Mouse (Mus musculus): ENCODE measurements around the gene Pck1. TPM values are rescaled to one million over a fixed set of nuclear protein-coding genes. Genes with fewer than 3 reads are reported as not detected.
A peak's percentile ranks its signal among the peaks of the same experiment; 100 is the strongest.
"Not testable (repeated sequence)": the region's sequence is repeated elsewhere in the genome, so short reads cannot be mapped to it uniquely, and the experiment has no call there.

Pck1 gene
- 0.21 and 0.23 TPM in 2 replicates for polyA plus RNA-seq (2014; fragmentation: Nextera tagmentation; extraction: Ambion mirVana)

DNA sequence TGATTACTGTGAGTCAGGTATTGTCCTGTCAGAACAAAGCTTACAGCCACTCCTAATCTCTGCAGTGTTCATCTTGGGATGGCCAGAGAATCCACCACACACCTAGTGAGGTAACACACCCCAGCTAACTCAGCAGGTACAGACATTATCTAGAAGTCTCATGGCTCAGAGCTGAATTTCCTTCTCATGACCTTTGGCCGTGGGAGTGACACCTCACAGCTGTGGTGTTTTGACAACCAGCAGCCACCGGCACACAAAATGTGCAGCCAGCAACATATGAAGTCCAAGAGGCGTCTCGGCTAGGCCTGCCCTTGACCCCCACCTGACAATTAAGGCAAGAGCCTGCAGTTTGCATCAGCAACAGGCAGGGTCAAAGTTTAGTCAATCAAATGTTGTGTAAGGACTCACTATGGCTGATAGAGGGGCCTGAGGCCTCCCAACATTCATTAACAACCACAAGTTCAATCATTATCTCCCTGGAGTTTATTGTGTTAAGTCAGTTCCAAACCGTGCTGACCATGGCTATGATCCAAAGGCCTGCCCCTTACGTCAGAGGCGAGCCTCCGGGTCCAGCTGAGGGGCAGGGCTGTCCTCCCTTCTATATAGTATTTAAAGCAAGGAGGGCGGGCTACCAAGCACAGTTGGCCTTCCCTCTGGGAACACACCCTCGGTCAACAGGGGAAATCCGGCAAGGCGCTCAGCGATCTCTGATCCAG is at the start of gene Pck1:
Gene Pck1 (plus strand): TSS at position 613 of the 716 bp plus-strand sequence.
- H3K27me3 ChIP-seq (ENCODE audit: control insufficient read depth, insufficient read depth, low read length), result no peaks in the 10 kb centered on the region
- no peak within 1 kb of the TSS for H3K4me2 ChIP-seq (replicated peaks; ENCODE audit: low read depth, low read length)
- no peaks in the 10 kb centered on the region for H3K36me3 ChIP-seq (ENCODE audit: control insufficient read depth, insufficient read depth, low read length)
- no peak within 1 kb of the TSS for H3K9ac ChIP-seq (replicated peaks; ENCODE audit: low read depth, low read length)
- 57% methylated on average over 13 of the region's 13 CpGs for WGBS
- H3K4me3 ChIP-seq (ENCODE audit: low read depth, low read length), result no peak within 1 kb of the TSS
- no peaks in the 10 kb centered on the region for H3K9me3 ChIP-seq (ENCODE audit: control insufficient read depth, low read depth, low read length)
- peaks cover 21% of the 10 kb centered on the region; the same call in 1 of the 2 replicates for H3K4me1 ChIP-seq (ENCODE audit: control insufficient read depth, insufficient read depth, low read length)
- H3K27ac ChIP-seq (ENCODE audit: low read length), result no peak within 1 kb of the TSS
- ATAC-seq (ENCODE audit: insufficient number of reproducible peaks, insufficient read depth, low FRiP score, low read depth), result peak; percentile 29; the same call in 1 of the 2 replicates

DNA sequence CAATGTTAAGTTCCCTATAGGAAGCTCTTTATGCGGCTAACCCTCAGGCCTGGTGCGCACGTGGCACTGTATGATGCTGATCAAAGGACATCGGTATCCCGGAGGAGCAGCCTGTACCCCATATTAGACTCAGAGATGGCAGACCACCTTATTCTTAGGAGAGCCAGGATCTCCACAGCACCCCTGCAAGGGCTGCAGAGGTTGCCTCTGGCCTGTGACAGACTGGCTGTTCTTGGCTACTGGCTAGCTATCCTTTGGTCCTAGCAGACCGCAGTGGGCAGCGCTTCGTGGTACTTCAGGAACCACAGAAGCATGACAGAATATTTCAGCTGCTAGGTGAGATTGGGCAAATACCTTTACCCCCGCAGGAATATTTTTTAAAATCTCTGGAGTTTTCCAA is 46.4 kb upstream of the Pck1 start:
- 82% methylated on average over 9 of the region's 9 CpGs for WGBS
- Histone ChIP-seq H3K9me3 (ENCODE audit: control insufficient read depth, low read depth, low read length) (no peaks in the 10 kb centered on the region), H3K4me2 (replicated peaks; ENCODE audit: low read depth, low read length) (no peak overlapping the region), H3K9ac (replicated peaks; ENCODE audit: low read depth, low read length) (no peak overlapping the region), H3K36me3 (ENCODE audit: control insufficient read depth, insufficient read depth, low read length) (no peaks in the 10 kb centered on the region), H3K4me1 (ENCODE audit: control insufficient read depth, insufficient read depth, low read length) (no peaks in the 10 kb centered on the region), H3K27ac (ENCODE audit: low read length) (no peak overlapping the region), H3K27me3 (ENCODE audit: control insufficient read depth, insufficient read depth, low read length) (no peaks in the 10 kb centered on the region), H3K4me3 (ENCODE audit: low read depth, low read length) (no peak overlapping the region)
- no peak for ATAC-seq (ENCODE audit: insufficient number of reproducible peaks, insufficient read depth, low FRiP score, low read depth)

DNA sequence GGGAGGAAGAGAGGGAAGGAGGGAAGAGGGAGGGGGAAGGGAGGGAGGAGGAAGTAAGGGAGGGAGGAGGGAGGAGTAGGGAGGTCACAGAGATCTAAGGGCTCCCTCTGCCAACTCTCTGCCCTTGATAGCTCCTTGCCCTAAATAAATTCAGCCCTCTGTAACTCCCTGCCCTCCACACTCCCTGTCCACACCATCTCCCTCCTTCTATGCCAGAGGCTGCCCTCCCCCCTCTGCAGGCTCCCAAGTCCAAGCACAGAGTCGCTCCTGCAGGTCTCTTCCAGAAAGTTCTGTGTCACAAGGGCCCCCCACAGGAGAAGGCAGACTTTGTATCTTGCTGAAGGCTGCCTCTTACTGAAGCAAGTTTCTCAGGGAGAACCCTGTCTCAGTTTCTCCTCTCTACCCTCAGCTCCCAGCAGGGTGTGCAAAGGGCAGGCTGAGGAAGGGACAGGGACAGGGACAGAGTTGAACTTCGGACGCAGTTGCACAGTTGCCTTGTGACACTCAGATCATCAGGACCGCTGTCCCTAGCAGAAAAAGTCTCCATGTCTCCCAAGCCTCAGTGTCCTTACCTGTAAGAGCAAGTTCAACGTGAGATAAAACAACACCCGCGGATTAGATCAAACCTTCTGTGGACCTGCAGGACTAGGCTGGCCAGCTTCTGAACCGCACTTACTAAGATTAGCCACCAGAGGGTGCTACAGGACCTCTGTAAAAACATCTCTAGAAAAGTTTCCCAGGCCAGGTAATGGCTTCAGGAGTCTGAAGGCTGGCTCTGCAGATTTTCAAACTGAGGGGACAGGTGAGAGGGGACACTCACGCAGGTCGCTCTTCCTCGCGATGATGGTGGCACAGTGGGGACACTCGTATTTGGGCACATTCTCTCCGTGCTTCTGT is 45.7 kb upstream of the Pck1 start:
- H3K27me3 ChIP-seq (ENCODE audit: control insufficient read depth, insufficient read depth, low read length), result no peaks in the 10 kb centered on the region
- no peak overlapping the region for H3K4me2 ChIP-seq (replicated peaks; ENCODE audit: low read depth, low read length)
- no peaks in the 10 kb centered on the region for H3K36me3 ChIP-seq (ENCODE audit: control insufficient read depth, insufficient read depth, low read length)
- no peaks in the 10 kb centered on the region for H3K9me3 ChIP-seq (ENCODE audit: control insufficient read depth, low read depth, low read length)
- no peak overlapping the region; the same call in 1 of the 2 replicates for H3K9ac ChIP-seq (replicated peaks; ENCODE audit: low read depth, low read length)
- H3K4me1 ChIP-seq (ENCODE audit: control insufficient read depth, insufficient read depth, low read length), result no peaks in the 10 kb centered on the region
- ATAC-seq (ENCODE audit: insufficient number of reproducible peaks, insufficient read depth, low FRiP score, low read depth), result peak; percentile 70; the same call in 1 of the 2 replicates
- H3K4me3 ChIP-seq (ENCODE audit: low read depth, low read length), result no peak overlapping the region
- H3K27ac ChIP-seq (ENCODE audit: low read length), result no peak overlapping the region
- 19% methylated on average over 14 of the region's 14 CpGs for WGBS

DNA sequence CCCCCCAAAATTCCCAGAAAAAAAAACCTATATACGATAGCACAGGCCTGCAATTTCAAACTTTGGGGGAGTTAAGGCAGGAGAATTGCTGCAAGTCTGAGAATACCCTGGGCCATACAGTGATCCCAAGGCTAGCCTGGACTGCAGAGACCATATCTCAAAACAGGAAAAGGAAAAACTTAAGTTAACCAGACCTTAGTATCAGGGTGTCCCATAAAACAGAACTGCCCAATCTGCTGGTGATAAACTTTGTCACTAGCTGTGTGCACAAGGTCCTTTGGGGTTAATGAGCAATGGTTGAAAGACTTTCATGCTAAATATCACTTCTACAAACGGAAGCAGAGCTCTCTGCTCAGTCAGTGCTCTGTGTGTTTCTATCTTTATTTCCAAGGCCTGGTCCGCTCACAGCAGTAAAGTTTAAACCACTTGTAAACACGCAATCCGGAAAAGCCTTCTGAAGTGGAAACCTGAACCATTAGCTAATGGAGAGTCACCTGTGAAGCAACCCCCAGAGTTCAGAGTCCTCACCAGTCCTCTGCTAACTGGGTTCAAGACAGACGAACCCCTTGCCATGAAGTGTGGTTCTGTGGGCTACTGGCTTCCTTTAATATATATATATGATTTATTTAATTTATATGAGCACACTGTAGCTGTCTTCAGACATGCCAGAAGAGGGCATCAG is 44.2 kb upstream of the Pck1 start:
- Histone ChIP-seq H3K4me3 (ENCODE audit: low read depth, low read length) (no peak overlapping the region), H3K9me3 (ENCODE audit: control insufficient read depth, low read depth, low read length) (no peaks in the 10 kb centered on the region), H3K27me3 (ENCODE audit: control insufficient read depth, insufficient read depth, low read length) (no peaks in the 10 kb centered on the region), H3K9ac (replicated peaks; ENCODE audit: low read depth, low read length) (no peak overlapping the region), H3K27ac (ENCODE audit: low read length) (no peak overlapping the region), H3K36me3 (ENCODE audit: control insufficient read depth, insufficient read depth, low read length) (no peaks in the 10 kb centered on the region), H3K4me2 (replicated peaks; ENCODE audit: low read depth, low read length) (no peak overlapping the region), H3K4me1 (ENCODE audit: control insufficient read depth, insufficient read depth, low read length) (no peaks in the 10 kb centered on the region)
- 67% methylated on average over 6 of the region's 6 CpGs for WGBS
- ATAC-seq (ENCODE audit: insufficient number of reproducible peaks, insufficient read depth, low FRiP score, low read depth), result no peak

DNA sequence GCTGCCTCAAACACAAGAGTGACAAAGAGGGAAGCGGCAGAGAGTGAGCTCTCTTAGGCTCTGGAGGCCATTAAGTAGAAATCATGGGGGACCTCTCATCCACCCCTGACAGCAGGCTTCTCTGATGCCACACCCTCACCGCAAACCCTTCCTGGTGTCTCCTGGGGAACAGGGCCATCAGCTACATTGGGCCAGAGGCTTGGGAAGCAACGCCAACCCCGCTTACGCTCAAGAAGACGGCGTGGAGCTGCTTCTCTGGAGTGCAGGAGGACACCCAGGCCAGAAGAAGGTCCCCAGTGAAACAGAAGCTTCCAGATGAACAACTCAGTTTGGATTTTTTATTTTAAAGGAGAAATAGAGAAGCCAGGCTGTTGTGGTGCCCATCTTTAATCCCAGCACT is 43.3 kb upstream of the Pck1 start:
- H3K4me2 ChIP-seq (replicated peaks; ENCODE audit: low read depth, low read length), result no peak overlapping the region
- H3K27ac ChIP-seq (ENCODE audit: low read length), result no peak overlapping the region
- no peak overlapping the region for H3K9ac ChIP-seq (replicated peaks; ENCODE audit: low read depth, low read length)
- H3K4me3 ChIP-seq (ENCODE audit: low read depth, low read length), result no peak overlapping the region
- H3K4me1 ChIP-seq (ENCODE audit: control insufficient read depth, insufficient read depth, low read length), result no peaks in the 10 kb centered on the region
- H3K36me3 ChIP-seq (ENCODE audit: control insufficient read depth, insufficient read depth, low read length), result no peaks in the 10 kb centered on the region
- H3K9me3 ChIP-seq (ENCODE audit: control insufficient read depth, low read depth, low read length), result no peaks in the 10 kb centered on the region
- WGBS, result 96% methylated on average over 7 of the region's 7 CpGs
- no peak for ATAC-seq (ENCODE audit: insufficient number of reproducible peaks, insufficient read depth, low FRiP score, low read depth)
- no peaks in the 10 kb centered on the region for H3K27me3 ChIP-seq (ENCODE audit: control insufficient read depth, insufficient read depth, low read length)

DNA sequence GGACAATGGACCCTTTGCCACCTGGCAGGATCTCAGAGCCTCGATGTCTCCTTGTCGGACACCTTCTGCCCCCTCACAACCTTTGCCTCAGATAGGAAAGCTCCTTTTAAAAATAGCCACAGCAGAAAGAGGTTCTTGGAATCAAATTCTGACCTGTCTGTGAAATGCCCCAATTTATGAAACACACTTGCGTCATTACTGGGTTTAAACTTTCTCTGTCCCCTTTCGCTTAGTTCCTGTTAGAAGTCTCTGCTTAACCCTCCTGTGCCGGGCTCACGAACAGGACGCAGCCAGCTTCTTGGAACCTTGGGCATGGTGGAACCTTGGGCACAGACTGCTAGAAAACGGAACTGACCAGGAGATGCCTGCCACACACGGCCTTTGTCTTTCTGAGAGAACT is 42.3 kb upstream of the Pck1 start:
- no peaks in the 10 kb centered on the region for H3K4me1 ChIP-seq (ENCODE audit: control insufficient read depth, insufficient read depth, low read length)
- no peak overlapping the region for H3K9ac ChIP-seq (replicated peaks; ENCODE audit: low read depth, low read length)
- H3K4me2 ChIP-seq (replicated peaks; ENCODE audit: low read depth, low read length), result no peak overlapping the region
- H3K9me3 ChIP-seq (ENCODE audit: control insufficient read depth, low read depth, low read length), result no peaks in the 10 kb centered on the region
- WGBS, result 87% methylated on average over 9 of the region's 9 CpGs
- no peaks in the 10 kb centered on the region for H3K36me3 ChIP-seq (ENCODE audit: control insufficient read depth, insufficient read depth, low read length)
- no peaks in the 10 kb centered on the region for H3K27me3 ChIP-seq (ENCODE audit: control insufficient read depth, insufficient read depth, low read length)
- no peak for ATAC-seq (ENCODE audit: insufficient number of reproducible peaks, insufficient read depth, low FRiP score, low read depth)
- no peak overlapping the region for H3K27ac ChIP-seq (ENCODE audit: low read length)
- no peak overlapping the region for H3K4me3 ChIP-seq (ENCODE audit: low read depth, low read length)

DNA sequence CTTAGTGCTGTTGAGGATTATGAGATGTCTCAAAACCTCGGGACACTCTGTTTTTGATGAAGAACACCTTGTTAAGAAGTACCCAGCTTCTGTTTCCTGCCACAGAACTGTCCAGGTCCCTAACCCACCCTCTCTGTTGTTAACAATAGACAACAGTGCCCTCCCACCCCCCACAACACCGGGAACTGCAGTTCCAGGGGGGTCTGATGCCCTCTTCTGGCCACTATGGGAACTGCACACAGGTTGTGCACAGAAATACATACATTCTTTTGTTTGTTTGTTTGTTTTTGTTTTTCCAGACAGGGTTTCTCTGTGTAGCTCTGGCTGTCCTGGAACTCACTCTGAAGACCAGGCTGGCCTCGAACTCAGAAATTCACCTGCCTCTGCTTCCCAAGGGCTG is 39.1 kb upstream of the Pck1 start:
- 57% methylated on average over 3 of the region's 3 CpGs for WGBS
- H3K4me1 ChIP-seq (ENCODE audit: control insufficient read depth, insufficient read depth, low read length); H3K27ac ChIP-seq (ENCODE audit: low read length); H3K36me3 ChIP-seq (ENCODE audit: control insufficient read depth, insufficient read depth, low read length); H3K9me3 ChIP-seq (ENCODE audit: control insufficient read depth, low read depth, low read length); H3K4me3 ChIP-seq (ENCODE audit: low read depth, low read length); H3K27me3 ChIP-seq (ENCODE audit: control insufficient read depth, insufficient read depth, low read length); H3K4me2 ChIP-seq (replicated peaks; ENCODE audit: low read depth, low read length); H3K9ac ChIP-seq (replicated peaks; ENCODE audit: low read depth, low read length); ATAC-seq (ENCODE audit: insufficient number of reproducible peaks, insufficient read depth, low FRiP score, low read depth): not testable (repeated sequence)
